Mouse (Mus musculus): Measurements from ENCODE around the gene Ucn3. TPM values are rescaled to one million over a fixed set of nuclear protein-coding genes. Genes with fewer than 3 reads are reported as not detected.
A peak's percentile ranks its signal among the peaks of the same experiment; 100 is the strongest.

The Ucn3 gene
- polyA plus RNA-seq, 1 experiment = not detected

GRCm38 (mm10) chr13:3894549-3894948 is 50.6 kb downstream of the Ucn3 start:
- Histone ChIP-seq H3K4me1 (ENCODE audit: control insufficient read depth, insufficient read depth, low read length) (peaks cover 18% of the 10 kb centered on the region), H3K4me3 (ENCODE audit: insufficient read depth, low read length) (no peak overlapping the region), H3K27ac (ENCODE audit: insufficient read depth, low read depth, low read length) (no peak overlapping the region)
- TF ChIP-seq POLR2A (IDR thresholded peaks at IDR 0.05; ENCODE audit: borderline replicate concordance, low read depth, low read length) (no peak), CTCF (IDR thresholded peaks at IDR 0.05; ENCODE audit: low read depth, low read length) (no peak)

- no peak for TF ChIP-seq CTCF (IDR thresholded peaks at IDR 0.05; ENCODE audit: low read depth, low read length)
- TF ChIP-seq POLR2A (IDR thresholded peaks at IDR 0.05; ENCODE audit: borderline replicate concordance, low read depth, low read length) = peak; percentile 76; the same call in 1 of the 2 replicates
- Histone ChIP-seq H3K4me3 (ENCODE audit: insufficient read depth, low read length) (peak overlapping the region; percentile 77), H3K27ac (ENCODE audit: insufficient read depth, low read depth, low read length) (no peak overlapping the region), H3K4me1 (ENCODE audit: control insufficient read depth, insufficient read depth, low read length) (peaks cover 18% of the 10 kb centered on the region)
These were observed 51.9 kb downstream of the Ucn3 start for GRCm38 (mm10) chr13:3893126-3893734.

GRCm38 (mm10) chr13:3892601-3893000 is 52.5 kb downstream of the Ucn3 start:
- peak overlapping the region; percentile 50 for H3K4me3 ChIP-seq (ENCODE audit: insufficient read depth, low read length)
- no peak for TF ChIP-seq POLR2A (IDR thresholded peaks at IDR 0.05; ENCODE audit: borderline replicate concordance, low read depth, low read length)
- TF ChIP-seq CTCF (IDR thresholded peaks at IDR 0.05; ENCODE audit: low read depth, low read length) = no peak
- H3K4me1 ChIP-seq (ENCODE audit: control insufficient read depth, insufficient read depth, low read length) = peaks cover 18% of the 10 kb centered on the region
- no peak overlapping the region for H3K27ac ChIP-seq (ENCODE audit: insufficient read depth, low read depth, low read length)

- no peak overlapping the region for H3K27ac ChIP-seq (ENCODE audit: insufficient read depth, low read depth, low read length)
- TF ChIP-seq POLR2A (IDR thresholded peaks at IDR 0.05; ENCODE audit: borderline replicate concordance, low read depth, low read length) = no peak
- no peak for TF ChIP-seq CTCF (IDR thresholded peaks at IDR 0.05; ENCODE audit: low read depth, low read length)
- H3K4me3 ChIP-seq (ENCODE audit: insufficient read depth, low read length) = no peak overlapping the region
- peaks cover 20% of the 10 kb centered on the region for H3K4me1 ChIP-seq (ENCODE audit: control insufficient read depth, insufficient read depth, low read length)
These were observed 53.6 kb downstream of the Ucn3 start for GRCm38 (mm10) chr13:3891479-3892087.

Other genes starting within 250 kb of the Ucn3 start
- gene Calml3, start 141.0 kb downstream of the Ucn3 start, polyA plus RNA-seq (2012; ENCODE audit: insufficient read depth, insufficient read length, missing spikeins) = not detected in 2 replicates
- gene Calm4, start 107.6 kb downstream of the Ucn3 start, polyA plus RNA-seq (2012; ENCODE audit: insufficient read depth, insufficient read length, missing spikeins) = not detected in 2 replicates
- not detected in 2 replicates for gene Calm5, start 91.2 kb downstream of the Ucn3 start, polyA plus RNA-seq (2012; ENCODE audit: insufficient read depth, insufficient read length, missing spikeins)
- 5.8 and 6.3 TPM in 2 replicates for gene Net1, start 27.1 kb downstream of the Ucn3 start, polyA plus RNA-seq (2012; ENCODE audit: insufficient read depth, insufficient read length, missing spikeins)
- not detected in 2 replicates for gene Tubal3, start 27.1 kb downstream of the Ucn3 start, polyA plus RNA-seq (2012; ENCODE audit: insufficient read depth, insufficient read length, missing spikeins)
- not detected in 2 replicates for gene Akr1c14, start 103.7 kb upstream of the Ucn3 start, polyA plus RNA-seq (2012; ENCODE audit: insufficient read depth, insufficient read length, missing spikeins)
- gene Akr1c18, start 205.3 kb upstream of the Ucn3 start, polyA plus RNA-seq (2012; ENCODE audit: insufficient read depth, insufficient read length, missing spikeins) = not detected in 2 replicates
- 47.6 and 49.0 TPM in 2 replicates for gene Akr1c13, start 245.8 kb upstream of the Ucn3 start, polyA plus RNA-seq (2012; ENCODE audit: insufficient read depth, insufficient read length, missing spikeins)

All from bone marrow macrophage, adult 2 months (primary cell).